Mouse (Mus musculus) CH12.LX (cell line): ENCODE results near the gene Rbp1.

Experiments used
- CHD1 ChIP-seq: IDR thresholded peaks from 2 replicates; pipeline ENCODE4 v1.6.1; 2012; ENCODE audit warnings: low read depth, low read length, improper control_type of control experiment, inconsistent platforms
- CTCF ChIP-seq, 2 experiments: IDR thresholded peaks in 1 of 2; conservative IDR thresholded peaks in 1 of 2; 2 replicates each; pipeline ENCODE4 v1.5.1; 2011 to 2012; ENCODE audit warnings: low read depth in 2 of 2, low read length in 2 of 2, improper control_type of control experiment in 1 of 2, inconsistent platforms in 1 of 2, mild to moderate bottlenecking in 1 of 2, moderate library complexity in 1 of 2
- EP300 ChIP-seq: IDR thresholded peaks from 2 replicates; pipeline ENCODE4 v1.6.1; 2011; ENCODE audit warnings: low read length, improper control_type of control experiment
- JUN ChIP-seq: IDR thresholded peaks from 2 replicates; pipeline ENCODE4 v1.6.1; 2011; ENCODE audit warnings: low read depth, mild to moderate bottlenecking, low read length, improper control_type of control experiment, moderate library complexity; ENCODE audit not compliant: insufficient read depth
- KAT2A ChIP-seq: IDR thresholded peaks from 2 replicates; pipeline ENCODE4 v1.6.1; 2012; ENCODE audit warnings: low read length, improper control_type of control experiment, inconsistent platforms; ENCODE audit not compliant: insufficient replicate concordance
- MEF2A ChIP-seq: IDR thresholded peaks from 2 replicates; pipeline ENCODE4 v1.6.1; 2014; ENCODE audit warnings: low read depth, mild to moderate bottlenecking, inconsistent platforms, low read length, improper control_type of control experiment, borderline replicate concordance
- MXI1 ChIP-seq: IDR thresholded peaks from 2 replicates; pipeline ENCODE4 v1.6.1; 2011; ENCODE audit warnings: mild to moderate bottlenecking, low read depth, low read length, improper control_type of control experiment
- POLR2A ChIP-seq: IDR thresholded peaks from 2 replicates; pipeline ENCODE4 v1.6.1; 2011; ENCODE audit warnings: low read depth, mild to moderate bottlenecking, improper control_type of control experiment, low read length
- SIN3A ChIP-seq: IDR thresholded peaks from 2 replicates; pipeline ENCODE4 v1.6.1; 2012; ENCODE audit warnings: low read length, improper control_type of control experiment, inconsistent platforms
- UBTF ChIP-seq: IDR thresholded peaks from 2 replicates; pipeline ENCODE4 v1.6.1; 2012; ENCODE audit warnings: low read depth, mild to moderate bottlenecking, inconsistent platforms, low read length, improper control_type of control experiment, moderate library complexity
- USF1 ChIP-seq: IDR thresholded peaks from 2 replicates; pipeline ENCODE4 v1.6.1; 2014; ENCODE audit warnings: low read depth, mild to moderate bottlenecking, inconsistent platforms, low read length, improper control_type of control experiment
- USF2 ChIP-seq: conservative IDR thresholded peaks from 2 replicates; pipeline ENCODE4 v1.6.1; 2011; ENCODE audit warnings: low read depth, low read length, improper control_type of control experiment
- ZNF384 ChIP-seq: IDR thresholded peaks from 2 replicates; pipeline ENCODE4 v1.6.1; 2012; ENCODE audit warnings: low read depth, low read length, improper control_type of control experiment, inconsistent platforms

GRCm38 (mm10) chr9:98480172-98480749 is 57.5 kb downstream of the Rbp1 start:
- TF ChIP-seq KAT2A (no peak), ZNF384 (no peak), JUN (no peak), USF1 (no peak), EP300 (no peak), USF2 (no peak), SIN3A (no peak), CTCF (conservative IDR thresholded peaks at IDR 0.05 in 1 of 2, IDR thresholded peaks at IDR 0.05 in 1 of 2; ENCODE audit: low read depth in 2 of 2, low read length in 2 of 2) (no peak), CHD1 (no peak), POLR2A (no peak), MXI1 (no peak), MEF2A (no peak), UBTF (no peak)
